Comparison of ENCODE assay signal across 29 mouse cellular contexts in genomic region chr12:86960138-86960537, GRCm38 (mm10). TPM values are rescaled to one million over a fixed set of nuclear protein-coding genes. Genes with fewer than 3 reads are reported as not detected.
DNase-seq lines count a peak whose midpoint lies in the region; ATAC-seq lines count a peak whose summit lies in the region.
"Had no signal": no experiment of that assay in that cellular context is flagged by ENCODE, and none has a peak within 500 bp of the region (broad histone marks: within the 10 kb centered on the region; RNA-seq: fewer than 3 reads in every experiment).

No protein-coding gene starts in this region.

- WGBS in forebrain, embryonic 16.5 days = 88% methylated on average over 15 of the region's 15 CpGs

- H3K27ac ChIP-seq in forebrain, embryonic 16.5 days (ENCODE audit: low read length) = no peak overlapping the region
- H3K27ac ChIP-seq: embryonic facial prominence, embryonic 13.5 days; forebrain, embryonic 12.5 days; heart, embryonic 10.5 days; hindbrain, embryonic 15.5 days; liver, embryonic 15.5 days; macrophage had no signal

- intact Hi-C loops in left cerebral cortex, postnatal 4 days (cut with DNase I) = no loop called here
- intact Hi-C loops in left cerebral cortex, postnatal 10 days (cut with DNase I) = no loop called here

- no peaks in the 10 kb centered on the region for H3K9me3 ChIP-seq in forebrain, embryonic 16.5 days (ENCODE audit: control insufficient read depth, low read length)
- H3K9me3 ChIP-seq: embryonic facial prominence, embryonic 13.5 days; forebrain, embryonic 12.5 days; heart, embryonic 10.5 days; hindbrain, embryonic 15.5 days; liver, embryonic 15.5 days had no signal

- H3K9ac ChIP-seq in forebrain, embryonic 16.5 days (replicated peaks; ENCODE audit: low read depth, low read length) = no peak overlapping the region
- H3K9ac ChIP-seq: embryonic facial prominence, embryonic 13.5 days; forebrain, embryonic 12.5 days; hindbrain, embryonic 15.5 days; liver, embryonic 15.5 days had no signal

- H3K36me3 ChIP-seq in forebrain, embryonic 16.5 days (ENCODE audit: control insufficient read depth, insufficient read depth) = peaks cover 50% of the 10 kb centered on the region

- no peaks in the 10 kb centered on the region for H3K27me3 ChIP-seq in forebrain, embryonic 16.5 days (replicated peaks; ENCODE audit: control insufficient read depth, insufficient read depth, low read length)
- H3K27me3 ChIP-seq: embryonic facial prominence, embryonic 13.5 days; forebrain, embryonic 12.5 days; hindbrain, embryonic 15.5 days; liver, embryonic 15.5 days had no signal

- H3K4me1 ChIP-seq in forebrain, embryonic 16.5 days (replicated peaks; ENCODE audit: control insufficient read depth, insufficient read depth, low read length) = no peaks in the 10 kb centered on the region
- H3K4me1 ChIP-seq: embryonic facial prominence, embryonic 13.5 days; hindbrain, embryonic 15.5 days; liver, embryonic 15.5 days had no signal

- peak; percentile 78 for DNase-seq in left cerebral cortex, postnatal 4 days
- DNase-seq in left cerebral cortex, postnatal 10 days (ENCODE audit: extremely low spot score in 1 of 2, low spot score in 2 of 2) = no peak
- DNase-seq in brain, adult 2 months (ENCODE audit: low read depth, low spot score) = peak; percentile 98
- DNase-seq in cerebellum, adult 8-10 months = peak; percentile 92
- peak; percentile 93 to 94 for DNase-seq in cerebellum, postnatal 36 days
- DNase-seq: adrenal gland, postnatal 10 days; embryo, embryonic 11 days; heart, postnatal 4 days; kidney, adult 9 months; kidney, postnatal 14 days; thymus, adult 18-20 months; thymus, postnatal 36 days had no signal

- no peak overlapping the region for H3K4me3 ChIP-seq in forebrain, embryonic 16.5 days (replicated peaks; ENCODE audit: low read length)
- H3K4me3 ChIP-seq: embryonic facial prominence, embryonic 13.5 days; erythroblast, embryonic 14.5 days; forebrain, embryonic 12.5 days; heart, embryonic 10.5 days; hindbrain, embryonic 15.5 days; liver, embryonic 15.5 days had no signal

- ATAC-seq in forebrain, embryonic 16.5 days = no peak
- no peak for ATAC-seq in granulocyte monocyte progenitor cell, adult 5-6 weeks (replicated peaks; ENCODE audit: poor library complexity, severe bottlenecking)
- ATAC-seq: activated CD4-positive, CD25-positive, alpha-beta regulatory T cell, adult 4 months; intestine, embryonic 16.5 days; lung, postnatal 0 days had no signal

- H3K4me2 ChIP-seq in forebrain, embryonic 16.5 days (ENCODE audit: low read length) = no peak overlapping the region
- H3K4me2 ChIP-seq: embryonic facial prominence, embryonic 13.5 days; forebrain, embryonic 12.5 days; hindbrain, embryonic 15.5 days; liver, embryonic 15.5 days; midbrain, embryonic 11.5 days had no signal

RNA-seq across cellular contexts. Expression of gene Cipc, which starts 13.3 kb away (rescaled TPM):
- total RNA-seq in left cerebral cortex, postnatal 4 days (2021) = 10 to 100 TPM; 56.9 to 60.6 TPM
- total RNA-seq in left cerebral cortex, postnatal 10 days (2021) = 10 to 100 TPM; 59.9 to 61.9 TPM
- polyA plus RNA-seq in forebrain, embryonic 16.5 days (2015; fragmentation: Nextera tagmentation; extraction: Ambion mirVana) = 61.5 and 62.7 TPM in 2 replicates
- 23.5 and 32.3 TPM in 2 replicates for total RNA-seq in granulocyte monocyte progenitor cell, adult 5-6 weeks (2014; fragmentation: Nextera tagmentation)
- total RNA-seq in granulocyte monocyte progenitor cell, adult 5-6 weeks (2017) = 18.5 and 19.9 TPM in 2 replicates

RNA-seq across cellular contexts. Expression of gene Zdhhc22, which starts 30.1 kb away (rescaled TPM):
- total RNA-seq in left cerebral cortex, postnatal 4 days (2021) = 10 to 100 TPM; 15.8 to 19.0 TPM
- 10 to 100 TPM; 45.0 to 47.8 TPM for total RNA-seq in left cerebral cortex, postnatal 10 days (2021)
- 5.2 and 9.4 TPM in 2 replicates for polyA plus RNA-seq in forebrain, embryonic 16.5 days (2015; fragmentation: Nextera tagmentation; extraction: Ambion mirVana)
- total RNA-seq in granulocyte monocyte progenitor cell, adult 5-6 weeks (2014; fragmentation: Nextera tagmentation) = not detected in 2 replicates
- not detected in 2 replicates for total RNA-seq in granulocyte monocyte progenitor cell, adult 5-6 weeks (2017)
- total RNA-seq: gastrocnemius, adult 8-10 months; heart, postnatal 4 days; MEL; neutrophil, adult 5-6 weeks had no signal
- polyA plus RNA-seq: erythroblast, embryonic 14.5 days; gonadal fat pad, adult 2 months; heart, embryonic 10.5 days; lung, postnatal 0 days; macrophage had no signal

Comparison
In these comparisons a context has a peak if more than half of its experiments do, and no peak if none do; other contexts are left out.
1. DNase-seq: peak in left cerebral cortex, postnatal 4 days (single experiment), brain, adult 2 months (single experiment), cerebellum, adult 8-10 months (single experiment) and cerebellum, postnatal 36 days (2 of 2); none in left cerebral cortex, postnatal 10 days (0 of 2).
2. RNA of gene Zdhhc22, which starts 30.1 kb away (total RNA-seq): 45.0 to 47.8 TPM in left cerebral cortex, postnatal 10 days and 15.8 to 19.0 TPM in left cerebral cortex, postnatal 4 days; not detected in granulocyte monocyte progenitor cell, adult 5-6 weeks; every median in the first group is over 10 times any median in the second.